Mouse (Mus musculus): ENCODE results near the gene Slc25a43.
A peak's percentile ranks its signal among the peaks of the same experiment; 100 is the strongest.

Slc25a43 gene

GRCm38 (mm10) chrX:36743503-36744101, at the start of gene Slc25a43:
Gene Slc25a43 (plus strand): TSS chrX:36743659.
- DNase-seq (ENCODE audit: low spot score) = peak; percentile 29

DNA sequence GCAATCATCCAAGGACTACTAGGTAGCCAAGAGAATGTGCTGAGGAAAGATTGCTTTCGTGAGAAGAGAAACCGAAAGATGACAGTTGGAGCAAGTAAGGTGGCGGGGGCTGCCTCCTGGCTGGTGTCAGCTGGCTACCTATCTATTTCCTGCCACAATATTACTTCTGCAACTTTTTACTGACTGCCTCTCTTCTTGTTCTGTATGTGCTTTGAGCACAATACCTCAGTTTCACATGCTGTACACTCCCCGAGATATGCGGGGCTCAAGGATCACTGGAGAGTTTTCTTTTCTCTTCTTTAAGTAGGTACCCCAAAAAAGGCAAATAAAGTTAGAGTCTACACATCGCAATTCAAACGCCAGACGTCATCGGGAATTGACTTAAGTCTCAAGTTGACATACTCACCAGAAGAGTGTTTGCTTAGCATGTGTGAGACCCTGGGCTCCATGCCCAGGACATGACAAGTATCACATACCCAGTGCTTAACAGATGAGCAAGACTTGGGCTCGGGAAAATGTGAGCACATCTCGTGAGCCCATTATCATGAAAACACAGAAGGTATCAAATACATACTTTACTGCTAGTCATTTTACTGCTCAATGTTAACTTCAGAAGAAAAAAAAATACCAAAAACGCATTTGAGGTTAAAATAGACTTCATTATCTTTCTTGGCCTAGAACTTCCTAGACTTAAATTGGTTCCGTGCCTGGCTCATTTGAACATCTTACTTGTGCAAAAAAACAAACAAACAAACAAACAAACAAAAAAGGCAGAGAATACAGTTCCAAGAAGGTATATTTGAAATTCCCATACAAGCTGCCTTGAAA, 3.1 kb upstream of the Slc25a43 start:
- no peak for DNase-seq (ENCODE audit: low spot score)

DNA sequence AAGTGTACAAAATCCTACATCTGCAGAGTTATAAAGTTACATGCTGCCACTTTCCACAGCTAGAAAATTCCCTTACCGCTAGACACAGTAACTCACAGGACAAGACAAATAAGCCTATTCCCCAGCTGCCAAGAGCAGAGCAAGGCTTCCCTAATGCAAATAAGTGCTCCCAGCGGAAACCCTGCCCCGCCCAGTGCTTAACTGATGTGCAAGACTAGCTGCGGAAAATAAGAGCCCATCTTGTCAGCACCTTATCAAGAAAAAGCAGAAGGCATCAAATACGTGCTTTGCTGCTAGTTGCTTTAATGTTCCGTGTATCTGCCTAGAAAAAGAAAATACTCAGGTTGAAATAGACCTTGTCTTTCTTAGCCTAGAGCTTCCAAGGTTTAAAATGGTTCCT, 2.2 kb upstream of the Slc25a43 start:
- no peak for DNase-seq (ENCODE audit: low spot score)

DNA sequence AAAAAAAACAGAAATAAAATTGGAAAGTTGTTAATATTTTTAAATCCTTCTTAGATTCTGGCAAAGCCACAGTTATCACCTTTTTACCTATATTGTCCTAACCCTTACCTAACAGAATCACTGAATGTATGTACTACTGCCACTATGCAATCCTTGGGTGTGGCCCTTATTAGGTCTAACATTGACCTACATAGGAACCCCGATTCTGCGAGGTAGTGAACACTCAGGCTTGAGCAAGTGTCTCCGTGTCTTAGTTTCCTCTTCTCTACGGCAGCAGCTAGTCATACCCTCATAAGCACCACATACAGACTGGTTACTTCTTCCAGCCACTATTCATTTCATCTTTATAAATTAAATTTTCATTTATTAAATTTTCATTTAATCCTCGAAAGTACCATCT, 715 bp upstream of the Slc25a43 start:
- DNase-seq (ENCODE audit: low spot score) = no peak

- no peak for DNase-seq (ENCODE audit: low spot score)
These were observed 1.3 kb downstream of the Slc25a43 start for GRCm38 (mm10) chrX:36744735-36745134.

- no peak for DNase-seq (ENCODE audit: low spot score)
These were observed 1.9 kb downstream of the Slc25a43 start for GRCm38 (mm10) chrX:36745333-36745732.

- DNase-seq (ENCODE audit: low spot score) = no peak
These were observed 3.3 kb downstream of the Slc25a43 start for GRCm38 (mm10) chrX:36746789-36747188.

- peak; percentile 6 for DNase-seq (ENCODE audit: low spot score)
These were observed 5.1 kb downstream of the Slc25a43 start for GRCm38 (mm10) chrX:36748573-36748972.

DNA sequence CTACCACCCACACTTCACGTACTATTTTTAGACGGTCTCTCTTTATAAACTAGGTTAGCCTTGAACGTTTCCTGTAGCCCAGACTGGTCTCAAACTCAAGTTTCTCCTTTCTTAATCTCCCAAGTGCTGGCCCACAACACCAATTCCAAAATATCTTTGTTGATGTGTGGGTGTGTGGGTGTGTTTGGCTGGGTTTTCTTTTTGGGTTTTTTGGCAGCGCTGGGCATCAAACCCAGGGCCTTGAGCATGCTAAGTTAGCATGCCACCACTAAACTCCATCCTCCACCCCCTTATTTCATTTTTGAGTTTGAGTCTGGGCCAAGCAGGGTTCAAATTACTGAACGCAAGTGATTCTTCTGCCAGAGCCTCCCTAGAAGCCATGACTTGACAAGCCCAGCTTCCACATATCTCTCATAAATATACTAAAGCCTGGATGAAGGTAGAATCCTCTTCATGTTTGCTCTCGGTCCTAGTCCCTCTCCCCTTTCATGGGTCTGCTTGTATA, 5.9 kb downstream of the Slc25a43 start:
- DNase-seq (ENCODE audit: low spot score) = no peak

DNA sequence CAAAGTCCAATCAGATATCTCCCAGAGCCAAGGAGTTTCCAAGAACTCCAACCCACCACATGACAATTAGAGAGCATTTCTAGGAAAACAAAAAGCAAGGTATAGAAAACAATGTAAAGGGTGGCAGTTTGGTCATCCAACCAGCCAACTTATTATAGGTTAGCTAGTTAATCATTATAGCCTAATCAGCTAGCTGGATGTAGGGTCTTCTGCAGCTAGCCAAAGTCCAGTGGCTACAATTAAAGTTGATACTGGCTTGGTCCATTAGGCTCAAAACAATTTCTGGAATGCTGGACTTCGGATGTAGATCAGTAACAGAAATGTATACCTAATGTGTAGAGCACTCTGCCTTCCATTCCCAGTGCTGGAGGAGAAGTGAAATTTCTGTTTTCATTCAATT, 7.1 kb downstream of the Slc25a43 start:
- no peak for DNase-seq (ENCODE audit: low spot score)

GRCm38 (mm10) chrX:36752586-36752985, 9.1 kb downstream of the Slc25a43 start:
- no peak for DNase-seq (ENCODE audit: low spot score)

GRCm38 (mm10) chrX:36757796-36758472, 14.5 kb downstream of the Slc25a43 start:
- no peak for DNase-seq (ENCODE audit: low spot score)

DNA sequence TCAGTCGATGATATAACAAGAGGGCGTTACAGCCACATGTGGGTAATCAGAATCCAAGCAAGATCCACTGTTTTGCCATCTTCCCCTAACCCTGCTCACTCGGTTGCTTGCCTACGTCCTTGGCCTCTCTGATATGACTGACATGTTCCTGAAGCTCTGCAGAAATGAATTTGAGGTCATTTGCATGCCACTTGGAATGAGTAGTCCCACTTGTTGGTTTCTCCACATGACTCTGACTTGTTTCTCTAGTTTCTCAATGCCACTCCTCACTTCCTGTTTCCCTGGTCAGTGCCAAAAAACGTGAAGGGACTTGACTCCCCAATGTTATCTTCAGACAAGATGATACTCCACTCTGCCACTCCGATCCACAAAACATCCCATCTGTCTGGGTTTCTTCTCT, 15.1 kb downstream of the Slc25a43 start:
- DNase-seq (ENCODE audit: low spot score) = no peak

- peak; percentile 71 for DNase-seq (ENCODE audit: low spot score)
These were observed 17.6 kb downstream of the Slc25a43 start for GRCm38 (mm10) chrX:36760946-36761635.

DNA sequence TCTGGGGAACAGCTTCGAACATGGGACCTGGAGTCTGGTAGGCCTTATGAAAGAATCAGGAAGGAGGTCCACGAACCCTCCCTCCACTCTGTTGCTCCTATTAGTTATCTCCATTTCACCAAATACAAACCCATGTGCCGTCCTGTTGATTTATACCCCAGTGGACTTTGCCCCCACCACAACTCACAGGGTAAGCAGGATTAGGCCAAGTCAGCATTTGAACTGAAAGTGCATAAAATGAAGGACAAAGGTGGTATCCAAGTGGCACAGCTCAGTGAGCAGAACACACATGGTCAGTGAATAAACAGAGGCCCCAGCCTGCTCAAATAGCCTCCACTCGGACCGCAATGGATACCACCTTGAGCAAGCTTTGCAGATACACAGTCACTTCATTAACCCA, 18.8 kb downstream of the Slc25a43 start:
- no peak for DNase-seq (ENCODE audit: low spot score)

GRCm38 (mm10) chrX:36762894-36763293, 19.4 kb downstream of the Slc25a43 start:
- no peak for DNase-seq (ENCODE audit: low spot score)

- DNase-seq (ENCODE audit: low spot score) = no peak
These were observed 20.0 kb downstream of the Slc25a43 start for GRCm38 (mm10) chrX:36763298-36763933.

GRCm38 (mm10) chrX:36763934-36764317, 20.5 kb downstream of the Slc25a43 start:
- DNase-seq (ENCODE audit: low spot score) = no peak

DNA sequence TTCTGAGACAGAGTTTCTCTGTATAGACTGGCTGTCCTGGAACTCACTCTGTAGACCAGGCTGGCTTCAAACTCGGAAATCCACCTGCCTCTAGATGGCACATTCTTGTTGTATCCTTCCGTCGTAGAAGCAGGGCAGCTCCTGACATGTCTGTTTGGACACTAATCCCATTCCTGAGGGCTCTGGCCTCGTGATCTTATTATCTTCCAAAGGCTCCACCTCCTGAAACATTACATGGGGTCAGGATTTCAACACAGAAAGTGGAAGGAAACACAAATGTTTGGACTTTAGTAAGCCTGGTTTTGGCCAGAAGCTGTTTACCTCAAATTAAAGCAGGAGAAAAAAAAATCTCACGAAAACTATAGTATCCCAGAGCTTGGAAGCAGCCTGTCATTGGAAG, 23.9 kb downstream of the Slc25a43 start:
- DNase-seq (ENCODE audit: low spot score) = no peak

DNA sequence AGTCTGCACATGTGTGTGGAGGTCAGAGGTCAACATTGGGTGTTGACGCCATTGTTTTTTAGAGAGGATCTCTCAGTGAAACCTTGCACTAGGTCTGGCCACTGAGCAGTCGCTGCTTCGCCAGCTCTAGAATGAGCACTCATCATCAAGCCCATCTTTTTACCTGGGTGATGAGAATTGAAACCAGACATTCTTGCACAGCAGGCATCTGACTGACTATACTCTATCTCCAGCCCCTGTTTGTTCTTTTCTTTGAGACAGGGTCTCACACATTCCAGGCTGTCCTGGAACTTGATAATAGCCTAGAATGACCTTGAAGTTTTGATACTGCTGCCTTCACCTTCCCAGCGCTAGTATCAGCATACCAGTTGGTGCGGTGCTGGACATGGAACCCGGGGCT, 29.1 kb downstream of the Slc25a43 start:
- no peak for DNase-seq (ENCODE audit: low spot score)

DNA sequence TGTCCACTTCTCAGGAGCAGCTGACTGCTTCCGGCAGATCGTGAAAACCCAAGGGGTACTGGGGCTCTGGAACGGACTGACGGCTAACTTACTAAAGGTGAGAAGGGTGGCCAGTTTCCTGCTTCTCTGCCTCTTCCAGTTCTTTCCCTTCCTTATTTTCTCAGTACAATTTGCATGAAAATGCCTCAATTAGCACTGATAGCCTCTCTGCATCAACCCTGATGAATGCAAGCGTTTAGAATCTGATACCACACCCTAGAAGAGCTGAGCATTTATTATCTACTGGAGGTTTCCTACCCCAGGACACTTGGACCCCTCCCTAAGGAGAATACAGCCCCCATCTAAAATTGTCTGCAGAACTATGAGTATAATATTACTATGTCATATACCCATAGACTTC, 32.1 kb downstream of the Slc25a43 start:
- no peak for DNase-seq (ENCODE audit: low spot score)

- no peak for DNase-seq (ENCODE audit: low spot score)
These were observed 34.2 kb downstream of the Slc25a43 start for GRCm38 (mm10) chrX:36777694-36778093.

All from retina, embryonic 14.5 days (tissue).